Mouse (Mus musculus): Measurements from ENCODE around the gene Fcrlb.

The Fcrlb gene

DNA sequence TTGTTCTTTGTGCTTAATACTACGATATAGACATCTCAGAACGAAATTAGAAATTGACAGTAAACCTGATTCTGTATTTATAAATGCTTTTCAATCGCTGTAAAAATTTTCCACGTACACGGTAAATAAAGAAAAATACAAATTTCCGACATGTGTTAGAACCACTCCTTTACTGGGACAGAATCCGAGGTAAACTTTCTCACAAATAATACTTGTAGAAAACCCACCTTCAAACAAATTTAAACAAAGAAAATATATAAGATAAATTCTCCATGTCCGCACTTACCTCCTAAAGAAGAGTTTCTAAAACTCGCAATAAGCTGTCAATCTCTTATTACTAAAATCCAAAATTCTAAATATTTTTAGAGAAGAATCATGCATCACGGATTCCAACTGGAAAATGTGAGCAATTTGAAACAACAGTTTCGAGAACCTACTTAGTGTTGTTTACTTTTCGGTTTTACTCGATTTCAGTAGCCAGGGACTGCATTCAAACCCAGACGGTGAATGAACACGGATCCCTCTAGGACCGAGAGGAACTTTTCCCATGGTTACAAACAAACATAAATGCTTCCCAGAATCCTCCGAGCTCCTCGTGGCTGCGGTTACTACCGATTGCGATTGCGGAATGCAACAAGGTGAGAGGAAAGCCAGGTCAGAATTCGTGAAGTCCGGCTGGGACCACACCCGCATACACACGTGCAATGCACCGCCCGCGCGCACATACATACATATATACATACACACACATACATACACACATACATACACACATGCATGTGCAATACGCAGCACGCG lies 44.4 kb downstream of the Fcrlb start:
- DNase-seq (ENCODE audit: low read depth): peak; percentile 66

DNA sequence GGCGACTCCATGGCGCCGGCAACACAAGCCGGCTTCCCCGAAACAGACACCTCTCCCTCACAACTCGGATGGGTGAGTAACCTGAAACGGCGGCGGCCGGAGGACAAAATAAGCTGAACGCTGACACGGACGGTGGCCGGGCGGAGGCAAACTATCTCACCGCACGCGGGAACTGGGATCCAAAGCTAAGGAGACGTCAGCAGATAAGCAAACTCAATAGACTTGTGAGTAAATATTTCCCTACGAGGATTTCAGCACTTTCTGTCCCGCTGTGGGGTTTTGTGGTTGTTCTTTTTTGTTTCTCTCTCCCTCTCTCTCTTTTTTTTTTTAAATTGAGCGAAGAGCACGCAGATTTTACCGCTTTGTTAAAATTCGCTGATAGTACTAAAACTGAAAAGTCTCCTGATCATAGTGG lies 45.0 kb downstream of the Fcrlb start, which contains the start of gene Atf6:
Atf6 (minus strand) TSS at position 81 of the 415 bp plus-strand sequence.
- peak; percentile 76 for DNase-seq (ENCODE audit: low read depth)

DNA sequence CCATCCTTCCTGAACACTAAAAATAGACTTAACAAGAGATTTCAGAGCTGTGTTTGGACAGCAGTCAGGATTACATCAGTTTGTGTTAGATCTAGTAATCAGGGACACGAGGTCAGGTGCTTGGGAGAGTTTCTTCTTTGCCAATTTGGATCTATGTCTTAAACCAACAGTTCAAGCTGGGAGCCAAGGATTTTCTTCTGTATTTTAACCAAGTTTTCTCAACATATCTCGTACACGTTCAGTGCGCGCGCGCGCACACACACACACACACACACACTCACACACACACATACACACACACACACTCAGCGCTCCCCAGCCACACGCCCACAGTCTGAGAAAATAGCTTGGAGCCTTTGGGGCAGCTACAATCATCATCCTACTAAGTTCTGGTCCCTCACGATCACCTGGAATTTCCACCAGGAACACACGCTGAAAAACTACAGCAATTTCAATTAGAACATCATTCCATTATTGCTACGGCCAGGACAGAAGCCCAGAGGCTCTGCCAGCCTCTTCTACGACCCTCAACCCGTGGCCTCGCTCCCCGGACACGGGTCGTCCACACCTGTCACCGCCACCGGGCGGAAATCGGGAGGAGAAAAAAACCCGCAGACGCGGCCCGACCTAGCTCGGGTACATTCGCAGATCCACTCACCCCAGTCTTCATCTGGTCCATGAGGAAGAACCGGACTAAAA lies 45.6 kb downstream of the Fcrlb start:
- DNase-seq (ENCODE audit: low read depth): no peak

DNA sequence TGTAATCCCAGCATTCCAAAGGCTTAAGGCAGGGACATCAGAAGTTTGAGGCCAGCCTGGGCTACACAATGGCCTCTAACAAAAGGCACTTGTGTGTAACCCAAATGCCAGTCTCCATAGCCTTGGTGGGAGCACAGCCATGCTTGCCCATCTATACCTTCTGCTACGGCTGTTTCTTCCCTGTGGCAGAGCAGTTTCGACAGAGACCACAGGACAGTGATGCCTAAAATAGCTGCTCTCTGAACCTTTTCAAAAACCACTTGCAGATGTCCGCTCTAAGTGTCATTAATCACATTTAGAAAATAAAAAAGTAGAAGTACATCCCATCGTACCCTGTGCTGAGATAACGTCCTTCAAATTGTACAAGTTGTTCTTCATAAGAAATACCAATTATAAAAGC lies 47.3 kb downstream of the Fcrlb start:
- DNase-seq (ENCODE audit: low read depth): no peak

DNA sequence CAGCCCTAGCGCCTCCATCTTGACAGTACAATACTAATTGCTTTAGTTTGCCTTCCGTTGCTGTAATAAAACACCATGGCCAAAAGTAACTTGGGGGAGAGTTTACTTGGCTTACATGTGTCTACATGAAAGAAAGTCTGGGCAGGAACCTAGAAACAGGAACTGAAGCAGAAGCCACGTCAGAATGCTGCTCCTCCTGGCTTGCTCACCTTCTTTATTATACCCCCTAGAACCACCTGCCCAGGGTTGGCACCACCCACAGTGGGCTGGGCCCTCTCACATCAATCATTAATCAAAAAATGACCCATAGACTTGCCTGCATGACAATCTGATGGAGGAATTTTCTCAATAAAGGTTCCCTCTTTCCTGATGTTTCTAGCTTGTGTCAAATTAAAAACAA lies 48.0 kb downstream of the Fcrlb start:
- DNase-seq (ENCODE audit: low read depth): no peak

DNA sequence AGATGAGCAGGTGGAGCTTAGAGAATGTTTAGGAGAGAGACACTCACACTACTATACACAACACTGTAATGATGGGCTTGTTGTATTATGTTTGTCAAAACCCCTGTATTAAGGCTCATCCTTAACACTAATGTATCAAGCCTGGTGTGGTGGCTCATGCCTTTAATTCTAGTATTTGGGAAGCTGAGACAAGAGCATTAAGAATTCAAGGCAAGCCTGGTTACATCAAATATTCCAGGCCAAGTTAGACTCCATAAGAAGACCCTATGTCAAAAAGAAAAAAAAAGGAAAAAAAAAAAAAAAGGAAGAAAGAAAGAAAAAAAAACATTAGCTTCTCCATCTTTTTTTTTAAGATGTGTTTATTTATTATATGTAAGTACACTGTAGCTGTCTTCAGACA lies 48.5 kb downstream of the Fcrlb start:
- no peak for DNase-seq (ENCODE audit: low read depth)

DNA sequence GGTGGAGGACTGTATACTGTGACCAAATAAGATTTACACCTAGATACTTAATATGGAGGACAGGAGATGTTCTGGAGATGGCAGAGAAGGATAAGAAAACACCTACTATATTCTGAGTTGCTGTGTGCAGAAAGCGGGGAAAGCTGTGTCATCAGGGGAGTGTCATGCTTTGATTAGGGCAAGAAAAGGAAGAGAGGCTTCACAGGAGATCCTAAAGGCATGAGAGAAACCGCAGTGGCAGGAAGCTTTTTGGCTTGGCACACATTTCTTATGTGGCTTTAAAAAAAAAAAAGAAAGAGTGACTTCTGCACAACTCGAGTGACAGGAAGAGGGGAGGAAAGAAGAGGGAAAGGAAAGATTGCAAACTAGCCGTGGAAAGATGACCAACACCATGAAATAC lies 49.7 kb downstream of the Fcrlb start:
- no peak for DNase-seq (ENCODE audit: low read depth)

DNA sequence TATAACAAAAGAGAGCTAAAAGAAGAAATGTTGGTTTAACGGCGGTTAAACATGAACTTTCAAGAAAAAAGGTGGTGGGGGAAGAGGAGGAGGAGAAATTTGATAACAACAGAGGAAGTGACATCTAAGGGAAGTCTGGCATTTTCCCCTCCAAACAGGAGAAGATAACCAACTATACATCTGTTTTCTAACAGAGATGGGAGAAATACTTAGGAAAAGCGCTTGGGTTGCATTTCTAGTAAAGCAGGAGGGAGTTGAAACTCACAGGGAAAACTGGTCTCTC lies 50.4 kb downstream of the Fcrlb start:
- DNase-seq (ENCODE audit: low read depth): no peak

DNA sequence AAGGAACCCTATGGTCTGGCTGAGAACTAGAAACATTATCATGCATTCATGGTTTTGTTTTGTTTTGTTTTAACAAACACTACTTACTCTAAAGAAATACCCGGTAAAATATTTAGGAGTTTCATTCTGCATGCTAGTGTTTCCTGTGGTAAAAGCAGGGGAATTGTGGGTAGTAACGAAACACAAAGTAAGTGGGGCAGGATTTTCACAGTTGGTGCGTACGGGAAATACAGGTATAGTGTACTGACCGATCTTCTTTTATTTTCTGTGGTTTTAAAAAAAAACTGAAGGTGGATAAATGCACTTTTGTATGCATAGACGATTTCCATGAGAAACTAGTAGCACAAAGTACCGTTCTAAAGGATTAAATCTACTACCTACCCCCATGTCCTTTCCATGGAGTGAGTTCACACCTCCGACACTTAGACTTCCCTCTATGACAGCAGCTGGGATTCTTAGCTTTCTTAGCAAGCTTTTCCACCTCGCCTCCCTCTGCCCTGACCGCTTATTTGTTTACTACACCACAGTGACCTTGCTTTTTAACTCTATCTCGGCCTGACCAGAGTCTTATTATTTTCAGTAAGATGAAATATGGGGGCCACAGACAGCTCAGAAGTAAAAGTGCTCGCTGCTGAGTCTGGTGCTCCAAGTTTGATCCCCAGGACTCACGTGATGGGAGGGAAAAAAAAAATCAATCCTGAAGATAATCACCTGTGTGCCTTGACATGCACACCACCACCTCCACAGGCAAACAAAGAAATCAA lies 50.9 kb downstream of the Fcrlb start:
- no peak for DNase-seq (ENCODE audit: low read depth)

DNA sequence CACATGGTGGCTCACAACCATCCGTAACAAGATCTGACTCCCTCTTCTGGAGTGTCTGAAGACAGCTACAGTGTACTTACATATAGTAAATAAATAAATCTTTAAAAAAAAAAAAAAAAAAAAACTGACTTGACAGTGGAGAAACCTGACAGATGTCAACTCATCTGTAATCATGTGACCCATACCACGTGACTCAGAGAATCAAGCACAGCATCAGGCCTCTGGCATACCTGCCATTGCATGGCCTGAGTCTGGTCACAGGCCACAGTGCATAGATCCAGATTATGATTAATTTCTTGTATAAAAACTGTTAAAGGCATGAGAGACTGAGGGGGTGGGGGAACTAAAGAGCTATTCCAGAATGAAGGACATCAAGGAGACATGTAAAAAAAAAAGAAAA lies 53.9 kb downstream of the Fcrlb start:
- no peak for DNase-seq (ENCODE audit: low read depth)

DNA sequence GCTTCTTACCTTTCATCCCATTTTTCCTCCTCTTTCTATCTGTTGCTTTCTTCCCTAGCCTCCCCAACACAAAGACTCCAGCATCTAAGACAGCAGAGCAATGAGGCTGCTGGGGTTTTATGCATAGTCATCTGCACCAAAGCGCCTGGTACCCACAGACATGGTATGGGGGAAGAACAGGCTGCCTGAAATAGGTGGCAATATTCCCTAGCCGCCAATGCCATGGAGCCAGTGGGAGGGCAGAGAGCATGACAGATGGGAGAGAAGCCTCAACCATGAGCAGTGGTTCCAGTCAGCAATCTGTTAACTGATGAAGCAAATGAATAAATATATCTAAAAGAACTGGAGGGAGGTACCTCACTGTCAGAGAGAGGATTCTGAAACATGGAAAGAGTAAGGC lies 55.4 kb downstream of the Fcrlb start:
- no peak for DNase-seq (ENCODE audit: low read depth)

All from fibroblast of lung, adult 2 months (primary cell).